Mouse (Mus musculus) limb, embryonic 14.5 days (tissue): ENCODE measurements at regions not wholly inside any gene's neighbourhood (a gene's known extent, or its start where the extent isn't known, plus 50 kb on each side); places are given as distances from the start of the nearest gene placed in this dataset.

ENCODE experiments used
- ATAC-seq: fragments of 200-750 bp; cut with Nextera tagmentation; 2 replicates; pipeline ENCODE4 v1.8.0; 2017; ENCODE audit warnings: low read depth, moderate number of reproducible peaks, moderate TSS enrichment; ENCODE audit not compliant: low FRiP score
- DNase-seq: peaks from one replicate; pipeline ENCODE4 v3.0.0-alpha.2; 2015; ENCODE audit warnings: low spot score
- H3K27ac ChIP-seq: fragments of 300-500 bp; sonication (generic); replicated peaks from 2 replicates; pipeline ENCODE4 v1.5.1; 2014; ENCODE audit warnings: low read depth, mild to moderate bottlenecking, low read length, moderate library complexity, mixed read lengths
- H3K27me3 ChIP-seq: fragments of 300-500 bp; sonication (generic); 2 replicates; pipeline ENCODE4 v1.6.1; 2014; ENCODE audit warnings: low read length, mixed read lengths; ENCODE audit not compliant: control insufficient read depth, insufficient read depth
- H3K36me3 ChIP-seq: fragments of 300-500 bp; sonication (generic); 2 replicates; pipeline ENCODE4 v1.6.1; 2014; ENCODE audit warnings: mild to moderate bottlenecking, low read length, moderate library complexity, mixed read lengths; ENCODE audit not compliant: control insufficient read depth, insufficient read depth
- H3K4me1 ChIP-seq: fragments of 300-500 bp; sonication (generic); 2 replicates; pipeline ENCODE4 v1.6.1; 2014; ENCODE audit warnings: antibody characterized with exemption, low read length, mixed read lengths; ENCODE audit not compliant: control insufficient read depth, insufficient read depth
- H3K4me2 ChIP-seq: fragments of 300-500 bp; sonication (generic); replicated peaks from 2 replicates; pipeline ENCODE4 v1.6.1; 2014; ENCODE audit warnings: low read depth, mild to moderate bottlenecking, low read length, moderate library complexity; ENCODE audit not compliant: severe bottlenecking
- H3K4me3 ChIP-seq: fragments of 300-500 bp; sonication (generic); replicated peaks from 2 replicates; pipeline ENCODE4 v1.5.1; 2014; ENCODE audit warnings: low read length
- H3K9ac ChIP-seq: fragments of 300-500 bp; sonication (generic); 2 replicates; pipeline ENCODE4 v1.6.1; 2014; ENCODE audit warnings: mild to moderate bottlenecking, low read depth, low read length, moderate library complexity; ENCODE audit not compliant: severe bottlenecking
- H3K9me3 ChIP-seq: fragments of 300-500 bp; sonication (generic); 2 replicates; pipeline ENCODE4 v1.6.1; 2016; ENCODE audit warnings: low read length; ENCODE audit not compliant: control insufficient read depth
- POLR2A ChIP-seq: fragments of 200-500 bp; IDR thresholded peaks from 2 replicates; pipeline ENCODE4 v1.8.0; 2012; ENCODE audit warnings: inconsistent platforms, mild to moderate bottlenecking, moderate library complexity, borderline replicate concordance; ENCODE audit not compliant: insufficient read depth, insufficient read length; ENCODE audit errors: extremely low read depth
- WGBS: fragments of 180-500 bp; shearing (Covaris S2); extraction: QIAGEN DNeasy Blood & Tissue Kit; methylation state at CpG from one replicate; pipeline ENCODE4 v1.1.7; 2014; 5-methylcytosine and 5-hydroxymethylcytosine counted together

DNA sequence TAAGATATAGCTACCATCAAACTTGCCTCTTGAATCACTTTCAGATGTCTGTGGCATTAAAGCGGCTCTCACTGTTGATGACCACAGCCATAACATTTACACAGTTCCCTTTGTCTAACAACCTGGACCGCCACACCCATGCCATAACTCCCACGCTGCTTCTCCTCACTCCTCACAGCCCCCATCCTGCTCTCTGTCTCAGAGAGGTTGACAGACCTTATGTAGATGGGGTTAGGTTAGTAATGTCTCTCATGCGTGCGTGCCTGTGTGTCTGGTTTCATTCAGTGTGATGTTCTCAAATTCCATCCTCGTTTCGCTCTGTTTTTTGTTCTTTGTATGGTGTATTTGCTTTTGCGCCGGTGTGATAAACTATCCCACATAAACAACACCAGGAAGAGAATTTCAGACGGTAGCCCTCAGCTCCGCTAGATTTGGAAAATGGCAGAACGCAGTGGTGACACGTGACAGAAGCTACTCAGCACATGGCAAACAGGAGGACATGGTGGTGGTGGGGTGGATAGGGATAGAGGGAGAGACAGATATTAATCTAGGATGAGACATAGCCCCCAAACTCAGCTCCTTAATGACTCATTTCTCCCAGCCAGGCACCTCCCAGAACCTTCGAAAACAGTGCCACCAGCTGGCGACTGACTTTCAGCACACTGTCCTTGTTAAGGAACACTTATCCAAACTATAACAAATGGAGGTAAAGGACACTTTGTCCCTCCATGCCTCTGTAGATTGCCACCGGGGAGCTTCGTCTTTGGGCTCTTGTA lies 314.9 kb downstream of the Gm49356 start:
- H3K9me3 ChIP-seq: no peaks in the 10 kb centered on the region
- H3K4me1 ChIP-seq: peaks cover 7% of the 10 kb centered on the region
- no peak overlapping the region for H3K4me3 ChIP-seq
- no peak for TF ChIP-seq POLR2A
- no peak overlapping the region for H3K4me2 ChIP-seq
- no peak overlapping the region for H3K9ac ChIP-seq
- WGBS: 60% methylated on average over 17 of the region's 17 CpGs
- no peaks in the 10 kb centered on the region for H3K27me3 ChIP-seq
- H3K36me3 ChIP-seq: no peaks in the 10 kb centered on the region
- no peak for DNase-seq
- ATAC-seq: no peak
- H3K27ac ChIP-seq: no peak overlapping the region

DNA sequence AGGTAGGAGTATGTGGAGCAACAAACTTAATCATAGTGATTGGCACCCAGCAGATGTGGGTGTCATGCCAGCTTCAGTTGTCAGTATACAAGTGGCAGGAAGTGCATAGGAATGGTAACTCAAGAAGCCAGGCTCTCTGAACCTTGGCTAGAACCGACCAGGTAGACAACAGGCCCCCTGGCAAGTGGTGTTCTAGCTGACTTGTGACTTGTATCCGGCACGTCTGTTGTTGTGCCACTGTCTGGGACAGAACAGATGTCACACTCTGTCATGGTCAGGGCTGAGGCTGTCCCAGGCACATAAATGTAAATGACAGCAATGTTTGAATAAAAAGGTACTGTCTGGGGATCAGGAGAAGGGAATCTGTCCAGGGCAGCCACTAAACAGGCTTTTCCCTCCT lies 316.0 kb downstream of the Gm49356 start:
- ATAC-seq (no peak), DNase-seq (no peak)
- no peak overlapping the region for H3K4me2 ChIP-seq
- no peak overlapping the region for H3K9ac ChIP-seq
- no peaks in the 10 kb centered on the region for H3K27me3 ChIP-seq
- H3K36me3 ChIP-seq: no peaks in the 10 kb centered on the region
- no peak overlapping the region for H3K27ac ChIP-seq
- no peak for TF ChIP-seq POLR2A
- H3K9me3 ChIP-seq: no peaks in the 10 kb centered on the region
- H3K4me3 ChIP-seq: no peak overlapping the region
- 79% methylated on average over 3 of the region's 3 CpGs for WGBS
- H3K4me1 ChIP-seq: peaks cover 7% of the 10 kb centered on the region

DNA sequence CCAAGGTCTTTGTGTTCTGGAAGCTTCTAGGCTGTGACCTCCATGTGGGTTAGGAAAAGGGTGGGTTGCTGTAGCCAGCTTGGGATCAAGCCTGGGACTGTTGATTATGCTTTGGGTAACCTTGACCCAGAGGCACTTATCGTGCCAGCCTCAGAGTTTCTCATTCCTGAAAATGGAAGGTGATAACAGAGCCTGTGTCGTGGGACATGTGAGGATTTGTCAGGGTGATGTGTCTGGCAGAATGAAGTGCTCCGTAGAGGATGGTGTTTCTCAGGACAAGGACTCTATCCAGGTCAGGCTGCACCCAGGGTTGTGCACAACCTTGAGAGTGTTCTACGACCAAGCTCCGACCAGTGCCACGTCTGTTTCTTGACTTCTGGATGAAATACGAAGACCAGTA lies 316.4 kb downstream of the Gm49356 start:
- ATAC-seq (no peak), DNase-seq (no peak)
- peaks cover 7% of the 10 kb centered on the region for H3K4me1 ChIP-seq
- no peak overlapping the region for H3K4me3 ChIP-seq
- no peak overlapping the region for H3K4me2 ChIP-seq
- WGBS: 86% methylated on average over 7 of the region's 7 CpGs
- no peak for TF ChIP-seq POLR2A
- H3K36me3 ChIP-seq: no peaks in the 10 kb centered on the region
- H3K9ac ChIP-seq: no peak overlapping the region
- H3K27ac ChIP-seq: no peak overlapping the region
- no peaks in the 10 kb centered on the region for H3K9me3 ChIP-seq
- H3K27me3 ChIP-seq: no peaks in the 10 kb centered on the region

DNA sequence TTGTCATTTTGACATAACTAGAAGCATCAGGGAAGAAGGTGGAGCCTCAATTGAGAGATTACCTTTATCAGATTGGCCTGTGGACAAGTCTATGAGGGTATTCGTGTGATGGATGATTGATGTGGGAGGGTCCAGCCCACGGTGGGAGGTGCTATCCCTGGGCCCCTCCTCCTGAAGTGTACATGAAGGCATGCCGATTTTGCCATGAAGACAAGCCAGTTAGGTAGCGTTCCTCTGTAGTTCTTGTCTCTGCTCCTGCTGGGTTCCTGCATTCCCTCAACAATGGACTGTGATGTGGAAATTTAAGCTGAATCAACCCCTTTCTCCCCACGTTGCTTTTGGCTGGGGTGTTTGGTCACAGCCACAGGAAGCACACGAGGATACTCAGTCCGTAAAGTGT lies 317.5 kb downstream of the Gm49356 start:
- WGBS: 66% methylated on average over 7 of the region's 7 CpGs
- H3K9ac ChIP-seq: no peak overlapping the region
- DNase-seq: no peak
- no peak overlapping the region for H3K27ac ChIP-seq
- no peak for TF ChIP-seq POLR2A
- H3K4me2 ChIP-seq: no peak overlapping the region
- no peaks in the 10 kb centered on the region for H3K27me3 ChIP-seq
- ATAC-seq: no peak
- H3K36me3 ChIP-seq: no peaks in the 10 kb centered on the region
- H3K9me3 ChIP-seq: no peaks in the 10 kb centered on the region
- peaks cover 7% of the 10 kb centered on the region for H3K4me1 ChIP-seq
- H3K4me3 ChIP-seq: no peak overlapping the region

- H3K36me3 ChIP-seq: no peaks in the 10 kb centered on the region
- WGBS: 77% methylated on average over 4 of the region's 4 CpGs
- ATAC-seq: no peak
Measured at GRCm38 (mm10) chr15:59207976-59208375, 318.9 kb downstream of the Gm49356 start.

DNA sequence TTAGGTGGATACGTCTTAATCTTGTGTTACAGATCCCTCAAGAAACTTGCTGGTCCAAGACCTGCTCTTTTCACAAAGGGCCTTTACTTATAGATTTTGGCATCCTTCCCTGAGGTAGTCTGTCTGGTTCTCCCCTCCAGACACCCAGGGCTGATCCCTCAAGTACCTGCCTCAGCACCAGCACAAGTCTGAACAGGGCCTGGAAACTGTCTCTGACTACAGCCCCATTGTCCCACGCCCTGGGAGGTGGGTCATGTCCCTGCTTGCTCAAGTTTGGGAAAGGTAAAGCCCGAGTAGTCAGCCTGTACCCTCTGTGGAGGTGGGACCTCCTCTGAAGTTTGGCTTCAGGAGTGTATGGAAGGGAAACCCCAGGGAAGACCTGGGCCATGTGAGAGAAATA lies 323.3 kb downstream of the Gm49356 start:
- no peaks in the 10 kb centered on the region for H3K36me3 ChIP-seq
- ATAC-seq: no peak
- 62% methylated on average over 3 of the region's 3 CpGs for WGBS
- TF ChIP-seq POLR2A: no peak
- no peak for DNase-seq
- no peaks in the 10 kb centered on the region for H3K9me3 ChIP-seq
- no peak overlapping the region for H3K4me2 ChIP-seq
- no peaks in the 10 kb centered on the region for H3K27me3 ChIP-seq
- no peak overlapping the region for H3K27ac ChIP-seq
- H3K9ac ChIP-seq: no peak overlapping the region
- H3K4me3 ChIP-seq: no peak overlapping the region
- no peaks in the 10 kb centered on the region for H3K4me1 ChIP-seq

More at GRCm38 (mm10) chr15:59207976-59208375, 318.9 kb downstream of the Gm49356 start:
- no peak overlapping the region for H3K9ac ChIP-seq
- H3K4me2 ChIP-seq: no peak overlapping the region
- no peaks in the 10 kb centered on the region for H3K9me3 ChIP-seq
- no peak overlapping the region for H3K27ac ChIP-seq
- no peaks in the 10 kb centered on the region for H3K27me3 ChIP-seq
- H3K4me3 ChIP-seq: no peak overlapping the region
- DNase-seq: no peak
- peaks cover 7% of the 10 kb centered on the region; the same call in 1 of the 2 replicates for H3K4me1 ChIP-seq
- TF ChIP-seq POLR2A: no peak
